Mouse (Mus musculus): Measurements from ENCODE around the gene Optn. TPM values are rescaled to one million over a fixed set of nuclear protein-coding genes. Genes with fewer than 3 reads are reported as not detected.

Gene Optn
- total RNA-seq, 2 experiments from 2014 or later = 13.0 to 15.3 TPM

- no peak for DNase-seq
Measured at GRCm38 (mm10) chr2:5029808-5030207, 34.0 kb downstream of the Optn start.

GRCm38 (mm10) chr2:5028047-5028446 is 35.8 kb downstream of the Optn start:
- DNase-seq = no peak

GRCm38 (mm10) chr2:5027057-5027456 is 36.8 kb downstream of the Optn start:
- no peak for DNase-seq

GRCm38 (mm10) chr2:5025162-5025733 is 38.6 kb downstream of the Optn start:
- DNase-seq = no peak

DNA sequence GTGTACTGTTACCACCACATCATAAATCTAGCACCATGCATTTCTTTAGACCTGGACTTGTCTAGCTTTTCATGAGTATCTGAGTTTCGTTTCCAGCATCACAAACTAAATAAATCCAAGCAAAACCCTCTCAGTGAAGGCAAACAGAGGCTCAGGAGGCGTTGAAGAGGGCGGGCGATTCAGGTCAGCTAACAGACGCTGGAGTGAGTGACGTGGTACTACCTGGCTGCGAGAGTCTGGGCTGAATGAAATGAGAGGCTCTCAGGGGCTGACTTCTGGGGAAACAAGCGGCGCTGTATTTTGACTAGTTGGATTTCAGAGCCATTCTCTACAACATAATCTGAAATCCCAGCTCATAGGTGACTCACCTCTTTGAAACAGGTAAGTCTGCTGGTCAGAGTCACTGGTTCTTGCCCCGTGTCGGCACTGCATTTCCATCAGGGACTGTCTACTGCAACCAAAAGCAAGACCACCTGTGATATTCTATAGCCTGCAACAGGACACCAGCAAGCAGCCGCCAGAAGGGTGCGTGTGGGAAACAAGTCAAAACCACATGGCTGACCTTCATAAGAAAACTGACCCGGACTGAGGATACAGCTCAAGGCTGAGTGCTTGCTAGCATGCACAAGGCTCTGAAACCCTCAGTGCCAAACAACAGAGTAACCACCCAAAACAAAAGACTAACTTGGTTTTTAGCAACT is 40.0 kb downstream of the Optn start:
- DNase-seq = no peak

- DNase-seq = no peak
Measured at GRCm38 (mm10) chr2:5023275-5023674, 40.6 kb downstream of the Optn start.

DNA sequence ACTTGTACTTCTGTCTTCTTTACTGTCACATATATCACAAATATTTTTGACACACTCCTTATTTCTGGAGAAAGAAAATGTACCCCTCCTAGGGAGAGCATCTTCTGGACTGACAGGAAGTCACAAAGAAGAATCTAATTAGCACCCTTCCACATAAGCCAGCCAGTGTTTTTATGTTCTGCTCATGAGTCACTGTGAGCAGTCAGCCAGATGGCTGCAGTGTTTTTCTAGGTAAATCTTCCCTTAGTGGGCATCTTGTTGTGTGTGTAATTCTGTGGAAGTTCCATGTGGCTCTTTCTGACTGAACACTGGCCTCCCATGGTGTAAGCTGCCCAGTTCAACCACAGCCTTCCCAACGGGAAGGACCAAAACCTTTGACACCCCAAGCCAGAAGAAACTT is 44.1 kb downstream of the Optn start:
- DNase-seq = peak in 1 of 2 experiments; percentile 18

DNA sequence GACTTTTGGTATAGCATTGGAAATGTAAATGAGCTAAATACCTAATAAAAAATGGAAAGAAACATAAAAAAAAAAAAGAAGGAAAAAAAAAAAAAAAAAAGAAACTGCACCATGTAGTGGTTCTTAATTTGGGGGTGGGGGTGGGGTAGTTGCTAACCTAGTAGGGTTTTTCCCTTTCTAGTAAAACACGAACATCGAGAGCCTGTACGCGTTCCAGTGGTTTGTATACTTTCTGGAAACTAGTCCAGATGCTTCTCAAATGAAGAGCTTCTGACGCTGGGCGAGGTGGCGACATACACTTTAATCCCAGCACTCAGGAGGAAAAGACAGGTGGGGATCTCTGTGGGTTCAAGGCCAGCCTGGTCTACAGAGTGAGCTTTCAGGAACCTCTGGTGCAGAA is 46.9 kb downstream of the Optn start:
- DNase-seq = no peak

GRCm38 (mm10) chr2:5015527-5015926 is 48.3 kb downstream of the Optn start:
- no peak for DNase-seq

- no peak for DNase-seq
Measured at GRCm38 (mm10) chr2:5014616-5015015, 49.2 kb downstream of the Optn start.

DNA sequence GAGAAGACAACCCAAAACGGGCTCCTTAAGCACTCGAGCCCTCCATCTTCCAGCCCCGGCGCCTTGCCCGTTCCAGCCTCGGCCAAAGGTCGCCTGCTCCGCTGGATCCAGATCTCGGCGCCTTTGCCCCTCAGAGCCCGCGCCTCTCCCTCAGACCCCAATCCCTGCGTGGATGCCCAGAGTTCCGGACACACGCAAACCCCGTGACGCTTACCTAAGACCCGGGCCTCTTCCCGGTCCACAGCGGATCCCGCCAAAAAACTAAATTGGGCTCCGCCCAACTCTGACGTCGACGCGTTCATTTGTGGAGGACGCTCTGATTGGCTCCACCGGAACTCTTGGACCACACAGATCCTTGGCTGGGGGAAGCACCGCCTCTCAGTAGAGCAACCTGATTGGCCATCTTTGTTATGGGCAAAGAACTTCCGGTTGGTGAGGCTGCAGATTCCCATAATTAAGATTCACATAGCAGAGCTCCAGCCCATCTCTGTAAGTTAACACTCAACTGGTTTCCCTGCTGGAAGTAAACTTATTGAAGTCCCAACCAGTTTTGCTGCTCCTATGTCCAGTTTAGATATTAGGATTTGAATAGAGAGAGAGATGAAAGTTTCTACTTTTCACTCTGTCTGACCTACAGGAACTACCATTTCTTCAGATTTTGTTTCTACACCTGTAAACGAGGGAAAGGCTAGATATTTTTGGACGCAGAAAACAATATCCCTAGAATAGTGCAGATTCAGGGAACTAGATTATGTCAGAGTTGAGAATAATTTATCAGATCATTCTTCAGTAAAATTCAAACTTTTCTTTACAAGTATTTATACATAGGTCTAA is 51.1 kb downstream of the Optn start, which contains the start of gene Mcm10:
Mcm10 (minus strand) TSS at position 301 of the 834 bp plus-strand sequence.
- DNase-seq = peak; percentile 84 to 87

DNA sequence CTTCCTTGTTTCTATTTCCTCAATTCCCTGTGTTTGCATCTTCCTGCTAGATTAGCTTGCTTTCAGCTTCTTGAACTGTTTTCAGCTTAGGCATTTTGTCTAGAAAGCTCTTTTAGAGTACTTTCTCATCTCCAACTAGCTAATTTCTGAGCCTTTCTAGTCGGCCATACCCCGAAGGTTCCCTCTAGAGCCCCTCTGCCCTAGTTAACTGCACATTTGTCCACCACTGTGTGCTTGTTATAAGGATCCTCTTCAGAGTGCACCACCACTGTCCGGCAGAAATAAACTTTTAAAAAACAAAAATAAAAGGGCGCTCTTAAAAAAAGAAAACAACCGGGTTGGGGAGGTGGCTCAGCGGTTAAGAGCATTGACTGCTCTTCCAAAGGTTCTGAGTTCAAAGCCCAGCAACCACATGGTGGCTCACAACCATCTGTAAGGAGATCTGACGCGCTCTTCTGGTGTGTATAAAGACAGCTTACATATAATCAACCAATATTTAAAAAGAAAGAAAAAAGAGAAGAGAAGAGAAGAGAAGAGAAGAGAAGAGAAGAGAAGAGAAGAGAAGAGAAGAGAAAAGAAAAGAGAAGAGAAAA is 51.9 kb downstream of the Optn start:
- no peak for DNase-seq

DNA sequence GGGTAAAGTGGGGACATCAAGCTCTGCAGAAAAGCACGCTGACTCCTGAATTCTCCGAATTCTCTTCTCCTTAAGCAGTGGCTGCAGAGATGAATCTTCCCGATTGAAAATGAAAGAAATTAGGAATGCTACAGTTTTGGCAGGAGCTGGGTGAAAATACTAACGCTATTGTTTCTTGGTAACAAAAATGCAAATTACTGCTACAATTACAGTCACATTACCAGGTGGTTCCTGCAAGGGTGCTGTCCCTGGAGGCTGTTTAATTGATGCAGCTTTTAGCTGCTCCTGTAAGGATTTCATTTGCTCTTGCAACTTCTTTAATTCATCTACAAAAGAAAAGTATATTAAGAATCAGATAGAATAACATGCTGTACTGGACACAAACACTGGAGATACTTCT is 56.7 kb downstream of the Optn start:
- DNase-seq = no peak

DNA sequence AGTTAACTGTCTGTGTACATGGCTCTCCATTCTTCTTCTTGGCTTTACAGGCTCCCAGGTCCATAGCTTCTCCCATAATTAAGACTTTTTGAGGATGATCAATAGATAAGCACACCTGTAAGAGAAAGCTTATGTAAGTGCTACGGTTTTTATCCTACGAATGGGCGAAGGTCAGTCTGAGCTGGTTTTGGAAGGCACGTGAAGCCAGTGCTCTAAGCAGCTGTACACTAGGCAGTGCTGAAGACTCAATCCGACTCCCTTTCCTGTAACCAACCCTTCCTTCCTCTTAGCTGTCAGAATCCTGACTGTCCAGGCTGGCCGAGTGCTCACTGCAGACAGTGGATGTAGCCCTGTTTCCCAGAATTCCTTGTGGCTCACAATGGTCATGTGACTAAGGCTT is 62.6 kb downstream of the Optn start:
- no peak for DNase-seq

DNA sequence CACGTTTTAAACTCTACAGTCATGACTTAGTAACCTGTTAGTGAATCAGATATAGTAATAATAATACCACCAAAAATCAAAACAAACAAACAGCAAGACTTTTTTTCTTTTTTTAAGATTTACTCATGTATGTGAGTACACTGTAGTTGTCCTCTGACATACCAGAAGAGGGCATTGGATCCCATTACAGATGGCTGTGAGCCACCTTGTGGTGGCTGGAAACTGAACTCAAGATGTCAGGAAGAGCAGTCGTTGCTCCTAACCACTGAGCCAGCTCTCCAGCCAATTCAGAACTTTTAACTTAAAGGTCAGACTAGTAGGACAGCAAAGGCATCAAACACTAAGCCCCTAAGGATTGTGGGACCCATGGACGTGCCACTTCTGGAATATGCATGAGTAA is 64.9 kb downstream of the Optn start:
- DNase-seq = no peak

DNA sequence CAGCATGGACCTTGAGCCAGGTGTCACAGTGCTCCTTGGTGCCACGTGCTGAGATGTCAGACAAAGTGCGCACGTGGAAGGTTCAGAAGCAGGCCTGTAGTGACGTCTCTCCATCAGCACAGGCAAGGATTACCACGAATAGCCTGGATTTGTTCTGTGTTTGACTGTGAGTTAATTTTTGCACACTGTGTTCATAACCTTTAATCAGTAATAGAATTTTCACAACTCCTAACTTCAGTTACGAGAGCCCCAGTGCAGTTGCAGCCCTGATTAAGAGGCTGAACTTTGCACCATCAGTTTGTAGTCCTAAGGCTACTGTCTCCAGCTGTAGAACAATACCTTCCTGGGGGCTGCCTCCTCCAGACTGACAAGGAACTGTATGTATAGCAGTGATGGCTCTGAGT is 67.4 kb downstream of the Optn start:
- no peak for DNase-seq

- DNase-seq = no peak
Measured at GRCm38 (mm10) chr2:4995646-4996045, 68.2 kb downstream of the Optn start.

- no peak for DNase-seq
Measured at GRCm38 (mm10) chr2:4994436-4994835, 69.4 kb downstream of the Optn start.

DNA sequence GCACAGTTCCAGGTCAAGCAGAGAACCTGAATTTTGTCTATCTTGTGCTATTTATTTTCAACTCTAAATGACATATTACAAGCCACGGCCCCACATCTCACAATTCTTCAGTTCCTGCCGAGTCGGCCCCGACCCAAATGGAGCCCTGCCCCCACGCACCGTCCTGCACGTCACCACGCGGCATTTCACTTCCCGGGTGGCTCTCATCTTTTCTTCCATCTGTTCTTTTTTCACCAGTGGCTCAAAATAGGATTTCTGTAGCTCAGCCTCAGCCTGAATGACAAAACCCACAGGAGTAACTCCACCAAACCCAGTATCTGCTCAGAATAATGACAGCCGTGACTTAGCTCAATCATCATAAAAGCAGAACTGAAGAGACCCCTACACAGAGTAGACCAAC is 70.3 kb downstream of the Optn start:
- peak in 1 of 2 experiments; percentile 32 for DNase-seq

- DNase-seq = no peak
Measured at GRCm38 (mm10) chr2:4988826-4989424, 74.9 kb downstream of the Optn start.

DNA sequence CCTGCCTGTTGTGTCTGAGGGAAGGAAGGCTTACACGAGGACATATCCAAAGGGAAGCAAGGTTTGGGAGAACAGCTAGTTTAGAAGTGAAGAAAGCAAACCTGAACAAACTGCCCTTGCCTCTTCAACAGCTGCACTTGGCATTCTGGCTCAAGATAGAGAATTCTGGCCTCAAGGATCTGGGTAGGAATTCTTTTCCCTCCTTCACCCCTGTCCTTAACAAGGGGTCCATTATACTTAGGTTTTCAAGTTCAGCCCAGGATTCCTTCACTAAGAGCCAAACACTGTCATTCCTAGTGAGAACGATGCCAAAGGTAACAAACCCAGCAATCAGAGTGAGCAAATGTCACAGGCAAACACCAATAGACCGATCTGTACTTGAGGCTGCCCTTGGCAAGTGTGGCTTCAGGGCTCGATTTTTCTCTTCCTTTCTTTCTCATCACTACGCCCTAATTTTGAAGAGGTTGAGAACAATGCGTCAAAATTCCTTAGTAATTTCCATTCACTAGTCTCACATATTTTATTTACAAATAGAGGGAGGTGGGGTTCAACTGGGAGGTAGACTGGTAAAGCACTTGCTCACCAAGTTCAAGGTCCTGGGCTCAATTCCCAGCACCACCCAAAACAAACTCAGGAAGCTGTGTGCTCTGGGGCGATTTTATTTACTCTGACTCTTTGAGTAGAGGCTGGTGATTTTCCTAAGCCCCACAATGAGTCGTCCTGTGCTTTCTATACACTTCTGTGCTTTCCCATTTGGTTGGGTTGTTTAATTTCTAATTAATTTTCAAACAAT is 76.3 kb downstream of the Optn start:
- DNase-seq = no peak

DNA sequence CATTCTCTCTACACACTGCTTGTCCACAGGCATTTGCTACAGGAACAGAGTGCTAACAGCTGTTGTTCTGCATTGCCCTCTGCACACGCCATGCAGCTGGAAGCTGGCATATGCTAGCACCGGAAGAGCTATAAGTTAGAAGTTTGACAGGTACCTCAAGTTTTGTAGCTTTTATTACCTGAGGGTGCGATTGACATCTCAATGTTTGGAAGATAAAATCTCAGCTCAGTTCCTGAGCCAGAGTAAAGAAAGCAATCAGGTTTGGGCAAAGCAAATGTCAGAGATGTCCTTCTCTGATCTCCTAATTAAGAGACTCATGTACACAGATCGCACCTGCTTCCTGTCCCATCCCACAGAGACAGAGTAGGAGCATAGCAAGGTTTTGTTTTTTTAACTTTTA is 77.1 kb downstream of the Optn start:
- DNase-seq = no peak
